Mouse (Mus musculus) liver, embryonic 14 days (tissue): ENCODE results near the gene Calm2. TPM values are rescaled to one million over a fixed set of nuclear protein-coding genes. Genes with fewer than 3 reads are reported as not detected.

ENCODE experiments used
- polyA plus RNA-seq: library from polyadenylated mRNA; depleted of rRNA; stranded (reverse); fragments of >200 nt; gene quantifications from 2 replicates; pipeline ENCODE4 v1.2.3, GENCODE M21; 2012; rRNA removed

The Calm2 gene
- 245 and 247 TPM in 2 replicates for polyA plus RNA-seq

DNA sequence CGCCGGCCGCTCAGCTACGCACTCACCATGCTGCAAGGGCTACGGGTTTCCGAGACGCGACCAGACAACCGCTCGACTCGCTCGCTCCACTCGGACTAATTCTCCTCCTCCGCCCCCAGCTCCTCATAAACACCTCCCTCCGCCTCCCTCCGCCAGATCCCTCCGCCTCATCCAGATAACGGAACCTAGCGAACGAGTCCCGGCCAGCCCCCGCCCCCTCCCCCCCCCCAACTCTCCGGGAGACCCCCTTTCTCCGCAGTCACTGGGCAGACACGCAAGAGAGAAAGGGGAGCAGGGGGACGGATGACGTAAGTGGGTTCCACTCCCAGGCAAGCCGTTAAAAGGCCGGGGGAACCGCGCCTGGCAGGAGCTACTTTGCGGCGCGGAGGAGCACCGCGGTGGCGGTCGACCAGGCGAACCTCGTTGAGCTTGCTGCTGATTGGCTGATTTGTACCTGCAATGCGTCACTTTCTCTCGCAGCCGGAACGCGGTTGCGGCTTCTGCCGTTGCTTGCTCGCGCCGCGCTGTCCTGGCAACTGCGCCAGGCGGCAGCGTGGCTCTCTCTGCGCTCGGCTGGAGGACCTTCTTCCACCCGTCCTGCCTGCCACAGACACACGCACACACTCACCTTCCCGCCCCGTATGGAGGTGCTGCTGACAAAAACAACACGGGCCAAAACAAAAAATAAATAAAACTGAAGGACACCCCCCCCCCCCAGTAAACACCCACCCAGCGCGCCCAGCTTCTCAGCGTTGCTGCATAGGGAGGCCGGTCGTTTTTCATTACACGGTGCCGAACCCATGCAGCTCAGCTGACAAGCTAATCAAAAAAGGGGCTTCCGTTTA is at the start of gene Calm2:
TSS of gene Calm2 (minus strand) at position 169 of the 845 bp plus-strand sequence.

DNA sequence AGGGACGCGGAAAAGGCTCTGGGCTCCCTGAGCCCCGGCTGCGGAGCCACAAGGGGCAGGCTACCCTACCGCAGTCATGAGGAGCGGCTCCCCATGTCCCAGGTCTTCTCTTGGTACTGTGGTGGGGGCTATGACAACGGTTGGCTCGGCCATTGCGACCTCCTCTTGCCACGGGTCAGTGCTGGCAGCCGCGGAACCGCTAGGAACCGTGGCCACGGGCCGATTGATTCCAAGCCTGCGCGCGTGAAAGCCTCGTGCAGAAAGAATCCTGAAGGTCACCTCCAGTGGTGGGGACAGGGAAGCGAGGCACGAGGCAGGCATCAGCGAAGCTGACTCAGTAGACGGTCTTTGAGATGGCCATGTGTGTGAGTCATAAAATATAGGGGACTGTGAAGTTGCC is 19.2 kb downstream of the Calm2 start, which contains the start of gene Stpg4:
TSS of gene Stpg4 (minus strand) at position 231 of the 400 bp plus-strand sequence.

Other genes with a start within 250 kb of the Calm2 start
- gene Mcfd2, start 181.0 kb downstream of the Calm2 start, polyA plus RNA-seq: 28.9 and 32.6 TPM in 2 replicates
- gene Ttc7, start 164.0 kb downstream of the Calm2 start, polyA plus RNA-seq: 6.3 and 8.0 TPM in 2 replicates
- gene Stpg4, start 19.2 kb downstream of the Calm2 start, polyA plus RNA-seq: not detected in 2 replicates
- 0.38 and 0.86 TPM in 2 replicates for gene Epcam, start 189.0 kb upstream of the Calm2 start, polyA plus RNA-seq
- 15.6 and 16.1 TPM in 2 replicates for gene Msh2, start 225.4 kb upstream of the Calm2 start, polyA plus RNA-seq